Mouse (Mus musculus): ENCODE data around the gene Fadd. TPM values are rescaled to one million over a fixed set of nuclear protein-coding genes. Genes with fewer than 3 reads are reported as not detected.

Gene Fadd
- polyA plus RNA-seq, 1 experiment, result 5.7 TPM

DNA sequence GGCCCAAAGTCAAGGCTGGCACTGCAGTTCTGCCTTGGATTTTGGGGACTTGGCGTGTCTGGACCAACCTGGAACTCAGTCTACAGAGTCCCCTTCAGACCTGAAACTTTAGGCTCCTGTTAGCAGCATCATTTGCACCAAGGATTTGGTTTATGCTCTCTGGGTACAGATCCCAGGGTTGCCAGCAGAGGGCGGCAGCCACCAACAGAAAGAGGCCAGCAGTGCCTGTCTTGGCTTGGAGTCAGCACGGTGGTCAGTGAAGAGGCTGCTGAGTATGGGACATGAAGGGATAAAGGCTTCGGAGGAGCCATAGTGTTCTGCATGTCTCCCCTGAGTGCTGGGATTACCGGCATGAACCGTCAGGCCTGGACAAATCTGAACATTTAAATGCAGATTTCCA, 3.4 kb upstream of the Fadd start:
- no peak overlapping the region for H3K4me3 ChIP-seq
- peaks cover 8% of the 10 kb centered on the region for H3K79me2 ChIP-seq (ENCODE audit: control insufficient read depth, insufficient read depth)
- no peak overlapping the region for H3ac ChIP-seq (ENCODE audit: control insufficient read depth, insufficient read length)
- no peak for TF ChIP-seq MYOG (IDR thresholded peaks at IDR 0.05; ENCODE audit: control insufficient read depth in 1 of 3, insufficient read depth in 1 of 3, insufficient read length in 2 of 3, low read depth in 2 of 3)
- H3K4me2 ChIP-seq (ENCODE audit: low read depth), result no peak overlapping the region
- H3K36me3 ChIP-seq (ENCODE audit: control insufficient read depth, insufficient read depth), result no peaks in the 10 kb centered on the region
- no peaks in the 10 kb centered on the region for H3K27me3 ChIP-seq (ENCODE audit: control insufficient read depth, insufficient read depth, insufficient read length)

DNA sequence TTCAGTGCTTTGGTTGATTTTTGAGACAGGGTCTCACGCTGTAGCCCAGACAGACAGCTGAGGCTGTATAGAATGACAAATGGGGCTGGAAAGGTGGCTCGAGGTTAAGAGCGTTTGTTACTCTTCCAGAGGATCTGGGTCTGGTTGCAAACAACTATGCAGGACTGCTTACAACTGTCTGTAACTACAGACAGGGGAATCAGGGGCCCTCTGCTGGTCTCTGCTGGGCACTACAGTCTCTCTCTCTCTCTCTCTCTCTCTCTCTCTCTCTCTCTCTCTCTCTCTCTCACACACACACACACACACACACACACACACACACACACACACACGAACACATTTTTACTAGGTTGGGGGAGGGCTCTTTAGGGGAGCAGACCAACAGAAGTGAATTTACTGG, 1.4 kb upstream of the Fadd start:
- no peak for TF ChIP-seq MAX (IDR thresholded peaks at IDR 0.05; ENCODE audit: low read depth)
- TF ChIP-seq SRF (IDR thresholded peaks at IDR 0.05; ENCODE audit: control insufficient read depth, insufficient read length, low read depth), result no peak
- no peak for TF ChIP-seq POLR2AphosphoS2 (IDR thresholded peaks at IDR 0.05; ENCODE audit: insufficient read length, low read depth)
- no peak for TF ChIP-seq TCF3 (IDR thresholded peaks at IDR 0.05; ENCODE audit: insufficient read length, low read depth)
- no peak for TF ChIP-seq REST (IDR thresholded peaks at IDR 0.05; ENCODE audit: insufficient read depth, insufficient read length)
- TF ChIP-seq USF1 (IDR thresholded peaks at IDR 0.05; ENCODE audit: low read depth), result no peak
- no peak for TF ChIP-seq CEBPB (IDR thresholded peaks at IDR 0.05; ENCODE audit: insufficient read depth, poor library complexity, severe bottlenecking)
- TF ChIP-seq POLR2A (IDR thresholded peaks at IDR 0.05; ENCODE audit: insufficient read length, low read depth), result no peak
- TF ChIP-seq TCF12 (IDR thresholded peaks at IDR 0.05; ENCODE audit: insufficient read depth, poor library complexity, severe bottlenecking), result no peak
- TF ChIP-seq MYOD1 (IDR thresholded peaks at IDR 0.05; ENCODE audit: control insufficient read depth in 1 of 3, insufficient read length in 2 of 3, low read depth in 2 of 3), result no peak
- TF ChIP-seq E2F4 (IDR thresholded peaks at IDR 0.05; ENCODE audit: insufficient read depth), result no peak
- TF ChIP-seq MYOG (IDR thresholded peaks at IDR 0.05; ENCODE audit: control insufficient read depth in 1 of 3, insufficient read depth in 1 of 3, insufficient read length in 2 of 3, low read depth in 2 of 3), result no peak
- Histone ChIP-seq H3K4me2 (ENCODE audit: low read depth) (peak overlapping the region; percentile 71), H3K79me2 (ENCODE audit: control insufficient read depth, insufficient read depth) (peaks cover 9% of the 10 kb centered on the region), H3K27me3 (ENCODE audit: control insufficient read depth, insufficient read depth, insufficient read length) (no peaks in the 10 kb centered on the region), H3ac (ENCODE audit: control insufficient read depth, insufficient read length) (no peak overlapping the region), H3K36me3 (ENCODE audit: control insufficient read depth, insufficient read depth) (no peaks in the 10 kb centered on the region), H3K4me3 (no peak overlapping the region)

DNA sequence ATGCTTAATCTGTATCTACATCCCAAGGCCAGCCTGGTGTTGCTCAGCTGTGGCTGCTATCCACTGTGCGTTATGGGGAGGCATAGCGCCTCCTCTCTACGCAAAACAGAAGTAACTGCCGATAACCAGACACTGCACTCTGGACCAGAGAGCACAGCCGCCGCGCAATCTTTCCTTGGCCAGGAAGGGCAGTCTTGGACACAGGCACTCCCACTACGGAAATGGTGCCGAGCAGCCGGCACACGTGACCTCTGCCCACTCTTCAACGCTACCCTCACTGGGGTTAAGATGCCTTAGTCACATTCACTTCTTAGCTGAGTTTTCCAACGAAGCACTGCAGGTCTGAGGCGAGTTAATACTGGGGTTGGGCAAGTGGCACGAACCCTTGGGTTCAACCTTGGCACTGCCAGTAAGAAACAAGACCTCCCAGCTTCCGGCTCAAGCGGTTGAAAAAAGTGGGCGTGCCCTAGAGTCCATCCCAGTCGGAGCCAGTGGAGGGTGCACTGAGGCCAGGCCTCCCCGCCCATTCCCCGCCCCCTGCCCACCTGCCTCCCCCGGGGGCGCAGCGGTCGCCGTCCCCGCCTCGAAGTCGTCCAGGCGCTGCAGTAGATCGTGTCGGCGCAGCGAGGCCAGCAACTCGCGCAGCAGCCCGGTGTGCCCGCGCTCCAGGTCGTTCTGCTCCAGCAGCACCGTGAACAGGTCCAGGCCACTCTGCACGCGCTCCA, 542 bp downstream of the Fadd start:
- H3K36me3 ChIP-seq (ENCODE audit: control insufficient read depth, insufficient read depth), result no peaks in the 10 kb centered on the region
- no peaks in the 10 kb centered on the region for H3K27me3 ChIP-seq (ENCODE audit: control insufficient read depth, insufficient read depth, insufficient read length)
- H3ac ChIP-seq (ENCODE audit: control insufficient read depth, insufficient read length), result peak overlapping the region; percentile 72
- H3K4me2 ChIP-seq (ENCODE audit: low read depth), result peak overlapping the region; percentile 71
- TF ChIP-seq MYOG (IDR thresholded peaks at IDR 0.05; ENCODE audit: control insufficient read depth in 1 of 3, insufficient read depth in 1 of 3, insufficient read length in 2 of 3, low read depth in 2 of 3) (peak in 1 of 3 experiments; percentile 61), MYOD1 (IDR thresholded peaks at IDR 0.05; ENCODE audit: control insufficient read depth in 1 of 3, insufficient read length in 2 of 3, low read depth in 2 of 3) (peak in 2 of 3 experiments; percentile 42 to 82), SRF (IDR thresholded peaks at IDR 0.05; ENCODE audit: control insufficient read depth, insufficient read length, low read depth) (peak; percentile 59), POLR2AphosphoS2 (IDR thresholded peaks at IDR 0.05; ENCODE audit: insufficient read length, low read depth) (peak; percentile 16), POLR2A (IDR thresholded peaks at IDR 0.05; ENCODE audit: insufficient read length, low read depth) (no peak), USF1 (IDR thresholded peaks at IDR 0.05; ENCODE audit: low read depth) (peak; percentile 95)
- peaks cover 9% of the 10 kb centered on the region for H3K79me2 ChIP-seq (ENCODE audit: control insufficient read depth, insufficient read depth)
- H3K4me3 ChIP-seq, result peak overlapping the region; percentile 60

DNA sequence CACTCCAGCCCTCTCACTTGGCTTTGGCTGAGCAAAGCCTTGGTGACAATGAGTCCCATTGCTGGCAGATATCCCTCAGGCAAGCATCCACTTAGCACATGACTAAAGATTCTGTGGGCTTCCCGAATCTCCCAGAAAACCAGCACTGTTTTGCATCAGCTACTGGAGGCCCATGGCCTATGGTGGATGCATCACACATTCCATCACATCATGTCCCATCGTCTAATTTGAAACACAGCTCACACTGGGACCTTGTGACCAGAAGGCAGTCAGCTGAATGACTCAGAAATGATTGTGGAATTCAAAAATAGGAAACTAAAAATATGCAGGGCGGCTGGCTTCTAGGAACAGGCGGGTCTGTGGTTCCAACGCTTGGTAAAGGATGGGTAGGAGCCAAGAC, 4.4 kb downstream of the Fadd start:
- TF ChIP-seq REST (IDR thresholded peaks at IDR 0.05; ENCODE audit: insufficient read depth, insufficient read length) (no peak), POLR2AphosphoS2 (IDR thresholded peaks at IDR 0.05; ENCODE audit: insufficient read length, low read depth) (no peak), SRF (IDR thresholded peaks at IDR 0.05; ENCODE audit: control insufficient read depth, insufficient read length, low read depth) (no peak), MAX (IDR thresholded peaks at IDR 0.05; ENCODE audit: low read depth) (no peak), TCF3 (IDR thresholded peaks at IDR 0.05; ENCODE audit: insufficient read length, low read depth) (no peak), MYOD1 (IDR thresholded peaks at IDR 0.05; ENCODE audit: control insufficient read depth in 1 of 3, insufficient read length in 2 of 3, low read depth in 2 of 3) (peak in 1 of 3 experiments; percentile 4), CEBPB (IDR thresholded peaks at IDR 0.05; ENCODE audit: insufficient read depth, poor library complexity, severe bottlenecking) (peak; percentile 43; the same call in 1 of the 2 replicates), POLR2A (IDR thresholded peaks at IDR 0.05; ENCODE audit: insufficient read length, low read depth) (no peak), USF1 (IDR thresholded peaks at IDR 0.05; ENCODE audit: low read depth) (peak; percentile 63), E2F4 (IDR thresholded peaks at IDR 0.05; ENCODE audit: insufficient read depth) (no peak), MYOG (IDR thresholded peaks at IDR 0.05; ENCODE audit: control insufficient read depth in 1 of 3, insufficient read depth in 1 of 3, insufficient read length in 2 of 3, low read depth in 2 of 3) (no peak), TCF12 (IDR thresholded peaks at IDR 0.05; ENCODE audit: insufficient read depth, poor library complexity, severe bottlenecking) (no peak)
- H3K27me3 ChIP-seq (ENCODE audit: control insufficient read depth, insufficient read depth, insufficient read length), result no peaks in the 10 kb centered on the region
- H3K36me3 ChIP-seq (ENCODE audit: control insufficient read depth, insufficient read depth), result no peaks in the 10 kb centered on the region
- no peak overlapping the region for H3ac ChIP-seq (ENCODE audit: control insufficient read depth, insufficient read length)
- no peak overlapping the region for H3K4me3 ChIP-seq
- peak overlapping the region; percentile 26 for H3K4me2 ChIP-seq (ENCODE audit: low read depth)
- peaks cover 9% of the 10 kb centered on the region for H3K79me2 ChIP-seq (ENCODE audit: control insufficient read depth, insufficient read depth)

DNA sequence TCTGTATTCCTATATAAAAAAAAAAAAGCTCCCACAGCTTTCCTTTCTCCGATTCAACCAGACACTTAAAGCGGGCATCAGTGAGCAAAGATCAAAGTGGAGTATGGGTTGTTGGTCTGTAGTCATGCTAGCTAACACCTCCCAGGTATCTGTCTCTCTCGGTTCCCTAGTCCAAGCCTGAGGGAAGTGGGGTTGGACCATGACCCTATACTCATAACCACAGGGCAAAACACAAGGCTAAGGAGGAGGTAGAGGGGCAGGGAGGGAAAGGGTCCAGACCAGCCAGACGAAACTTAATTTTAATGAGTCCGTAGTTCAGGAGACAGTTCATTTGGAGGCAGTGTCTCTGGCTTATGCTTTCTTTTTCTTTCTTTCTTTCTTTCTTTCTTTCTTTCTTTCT, 10.0 kb downstream of the Fadd start:
- TF ChIP-seq SRF (IDR thresholded peaks at IDR 0.05; ENCODE audit: control insufficient read depth, insufficient read length, low read depth) (no peak), TCF3 (IDR thresholded peaks at IDR 0.05; ENCODE audit: insufficient read length, low read depth) (no peak)
- Histone ChIP-seq H3K4me2 (ENCODE audit: low read depth) (no peak overlapping the region), H3K36me3 (ENCODE audit: control insufficient read depth, insufficient read depth) (no peaks in the 10 kb centered on the region), H3ac (ENCODE audit: control insufficient read depth, insufficient read length) (no peak overlapping the region), H3K4me3 (no peak overlapping the region), H3K27me3 (ENCODE audit: control insufficient read depth, insufficient read depth, insufficient read length) (no peaks in the 10 kb centered on the region), H3K79me2 (ENCODE audit: control insufficient read depth, insufficient read depth) (no peaks in the 10 kb centered on the region)
